Mouse (Mus musculus) megakaryocyte, embryonic 14.5 days (primary cell): ENCODE results near the gene Tmem219. TPM values are rescaled to one million over a fixed set of nuclear protein-coding genes. Genes with fewer than 3 reads are reported as not detected.

ENCODE experiments used
- H3K27me3 ChIP-seq: replicated peaks from 2 replicates; pipeline ENCODE3; 2012; ENCODE audit warnings: inconsistent platforms
- H3K36me3 ChIP-seq: replicated peaks from 2 replicates; pipeline ENCODE3; 2012; ENCODE audit warnings: low read length, inconsistent platforms, mixed read lengths
- H3K4me1 ChIP-seq: 2 replicates; pipeline ENCODE4 v1.6.1; 2012; ENCODE audit warnings: inconsistent platforms
- H3K4me3 ChIP-seq: replicated peaks from 2 replicates; pipeline ENCODE3; 2012; ENCODE audit warnings: moderate library complexity, mild to moderate bottlenecking, inconsistent platforms
- H3K9me3 ChIP-seq: 2 replicates; pipeline ENCODE4 v1.6.1; 2012; ENCODE audit warnings: inconsistent platforms
- FLI1 ChIP-seq: IDR thresholded peaks from 2 replicates; pipeline ENCODE4 v1.6.1; 2012; ENCODE audit warnings: low read length, inconsistent platforms, mixed read lengths
- GATA1 ChIP-seq: IDR thresholded peaks from 3 replicates; pipeline ENCODE4 v1.6.1; 2012; ENCODE audit warnings: mixed read lengths, low read length, inconsistent platforms, borderline replicate concordance
- polyA plus RNA-seq: library from polyadenylated mRNA; stranded (reverse); fragments of >175 nt; gene quantifications from 2 replicates; pipeline ENCODE4 v1.2.3, GENCODE M21; 2012; ENCODE audit warnings: low replicate concordance; ENCODE audit not compliant: insufficient read depth

The Tmem219 gene
- polyA plus RNA-seq = 50.9 TPM in 2 replicates

DNA sequence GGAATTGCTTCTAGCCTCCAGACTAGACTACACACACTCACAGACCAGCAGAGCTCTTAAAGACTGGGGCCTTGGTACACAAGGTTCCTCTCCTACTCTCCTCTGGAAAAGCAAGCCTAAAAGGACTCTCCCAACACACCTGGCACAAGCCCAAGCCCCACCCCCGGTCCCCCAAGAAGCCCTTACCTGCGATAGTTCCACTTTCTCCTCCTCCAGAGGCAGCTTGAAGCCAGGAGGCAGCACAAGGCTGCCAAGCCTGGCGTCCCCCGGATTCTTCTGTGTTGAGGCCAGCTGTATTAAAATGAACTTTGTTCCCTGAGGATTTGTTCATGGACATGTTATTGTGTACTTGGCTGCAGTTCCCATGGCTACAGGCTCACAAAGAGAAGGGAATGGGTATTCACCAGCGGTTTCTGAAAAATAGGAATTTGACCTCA is at the start of gene Tmem219:
Gene Tmem219, minus strand, starts transcription at position 294 of the 437 bp plus-strand sequence.
- TF ChIP-seq FLI1 (no peak), GATA1 (no peak)
- Histone ChIP-seq H3K4me3 (no peak within 1 kb of the TSS), H3K9me3 (no peaks in the 10 kb centered on the region), H3K36me3 (no peaks in the 10 kb centered on the region), H3K4me1 (peaks cover 59% of the 10 kb centered on the region), H3K27me3 (no peaks in the 10 kb centered on the region)

- peaks cover 12% of the 10 kb centered on the region; the same call in 1 of the 2 replicates for H3K4me1 ChIP-seq
- H3K27me3 ChIP-seq = peaks cover 44% of the 10 kb centered on the region
- TF ChIP-seq GATA1 (no peak), FLI1 (no peak)
- H3K4me3 ChIP-seq = no peak overlapping the region
- no peaks in the 10 kb centered on the region for H3K36me3 ChIP-seq
- H3K9me3 ChIP-seq = peaks cover 6% of the 10 kb centered on the region
Observed at GRCm38 (mm10) chr7:126967361-126967760, 44.6 kb upstream of the Tmem219 start.

DNA sequence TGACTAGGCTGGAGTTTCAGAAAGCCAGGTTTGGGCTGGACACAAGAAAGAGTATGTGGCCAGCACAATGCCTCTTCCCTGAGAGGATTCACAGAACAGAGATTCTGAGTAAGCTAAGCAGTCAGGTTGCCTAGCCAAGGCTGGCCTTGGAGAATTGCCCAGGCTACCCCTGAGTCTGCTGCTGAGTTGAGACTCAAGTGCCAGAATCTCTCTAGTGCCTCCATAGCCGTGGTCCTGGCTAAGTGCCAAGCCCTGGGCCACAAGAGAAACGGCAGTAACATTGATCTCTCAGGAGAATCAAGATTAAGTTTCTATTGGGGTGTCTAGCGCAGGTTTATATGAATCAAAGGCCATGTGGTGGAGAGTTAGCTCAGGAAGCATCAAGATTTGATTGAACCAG is 42.9 kb upstream of the Tmem219 start:
- no peak overlapping the region for H3K4me3 ChIP-seq
- peaks cover 8% of the 10 kb centered on the region; the same call in 1 of the 2 replicates for H3K4me1 ChIP-seq
- no peak for TF ChIP-seq GATA1
- TF ChIP-seq FLI1 = no peak
- H3K36me3 ChIP-seq = no peaks in the 10 kb centered on the region
- H3K27me3 ChIP-seq = peaks cover 59% of the 10 kb centered on the region
- H3K9me3 ChIP-seq = peaks cover 6% of the 10 kb centered on the region

DNA sequence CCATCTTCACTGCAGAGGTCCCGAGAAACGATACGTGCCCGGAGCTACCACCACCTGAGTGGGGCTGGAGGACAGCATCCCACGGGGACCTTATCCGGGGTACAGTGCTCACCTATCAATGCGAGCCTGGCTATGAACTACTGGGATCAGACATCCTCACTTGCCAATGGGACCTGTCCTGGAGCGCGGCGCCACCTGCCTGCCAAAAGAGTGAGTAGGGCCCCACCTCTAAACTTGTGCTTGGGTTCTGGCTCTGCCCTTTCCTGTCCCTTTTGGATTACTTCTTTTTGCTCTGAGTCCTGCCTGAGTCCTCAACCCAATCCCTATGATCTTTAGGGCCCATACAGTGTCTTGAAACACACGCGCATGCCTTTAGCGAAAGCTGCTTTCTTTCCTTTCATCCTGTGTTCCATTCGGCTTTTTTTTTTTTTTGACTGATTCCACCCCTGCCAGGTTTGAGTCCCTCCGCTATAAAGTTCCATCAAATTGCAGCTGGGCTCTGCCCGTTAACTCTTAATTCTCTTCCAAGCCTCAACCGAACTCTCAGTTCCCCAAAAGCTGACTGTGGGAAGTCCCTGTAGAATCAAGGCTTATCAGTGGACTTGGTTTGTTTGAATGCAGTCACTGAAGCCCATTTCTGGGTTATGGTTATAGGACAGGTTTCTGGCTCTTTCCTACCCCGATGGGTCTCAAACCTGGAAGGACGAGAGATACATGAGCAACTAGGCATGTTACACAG is 41.0 kb upstream of the Tmem219 start:
- peaks cover 12% of the 10 kb centered on the region; the same call in 1 of the 2 replicates for H3K4me1 ChIP-seq
- TF ChIP-seq FLI1 = no peak
- no peak for TF ChIP-seq GATA1
- no peaks in the 10 kb centered on the region for H3K9me3 ChIP-seq
- peaks cover 59% of the 10 kb centered on the region for H3K27me3 ChIP-seq
- H3K4me3 ChIP-seq = no peak overlapping the region
- no peaks in the 10 kb centered on the region for H3K36me3 ChIP-seq

GRCm38 (mm10) chr7:126961965-126962364 is 39.2 kb upstream of the Tmem219 start:
- TF ChIP-seq GATA1 = no peak
- no peak for TF ChIP-seq FLI1
- H3K4me1 ChIP-seq = peaks cover 12% of the 10 kb centered on the region; the same call in 1 of the 2 replicates
- no peaks in the 10 kb centered on the region for H3K36me3 ChIP-seq
- peaks cover 61% of the 10 kb centered on the region for H3K27me3 ChIP-seq
- no peaks in the 10 kb centered on the region for H3K9me3 ChIP-seq
- H3K4me3 ChIP-seq = no peak overlapping the region

- no peaks in the 10 kb centered on the region for H3K9me3 ChIP-seq
- H3K27me3 ChIP-seq = peaks cover 58% of the 10 kb centered on the region
- H3K36me3 ChIP-seq = no peaks in the 10 kb centered on the region
- peaks cover 12% of the 10 kb centered on the region; the same call in 1 of the 2 replicates for H3K4me1 ChIP-seq
- TF ChIP-seq FLI1 = no peak
- TF ChIP-seq GATA1 = no peak
- no peak overlapping the region for H3K4me3 ChIP-seq
Observed at GRCm38 (mm10) chr7:126961095-126961494, 38.4 kb upstream of the Tmem219 start.

DNA sequence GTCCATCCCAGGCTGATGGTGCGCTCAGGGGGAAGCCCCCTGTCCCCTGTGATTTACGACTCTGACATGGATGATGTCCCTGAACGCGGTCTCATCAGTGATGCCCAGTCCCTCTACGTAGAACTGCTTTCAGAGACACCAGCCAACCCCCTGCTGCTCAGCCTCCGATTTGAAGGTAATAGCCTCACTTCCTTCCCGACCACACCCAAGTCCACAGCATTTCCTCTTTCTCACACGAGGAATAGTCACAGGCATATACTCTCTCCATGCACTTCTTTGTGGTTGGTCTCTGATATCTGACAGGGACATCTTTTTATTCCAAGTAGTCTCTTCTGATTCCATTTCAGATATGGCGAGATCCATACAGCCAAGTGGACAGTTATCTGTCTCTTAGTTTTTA is 37.1 kb upstream of the Tmem219 start:
- H3K4me1 ChIP-seq = peaks cover 12% of the 10 kb centered on the region; the same call in 1 of the 2 replicates

GRCm38 (mm10) chr7:126955125-126955524 is 32.4 kb upstream of the Tmem219 start:
- Histone ChIP-seq H3K36me3 (no peaks in the 10 kb centered on the region), H3K27me3 (peaks cover 65% of the 10 kb centered on the region), H3K4me1 (peaks cover 19% of the 10 kb centered on the region), H3K4me3 (no peak overlapping the region), H3K9me3 (no peaks in the 10 kb centered on the region)
- TF ChIP-seq GATA1 = no peak
- no peak for TF ChIP-seq FLI1

More for the DNA sequence above, 37.1 kb upstream of the Tmem219 start:
- Histone ChIP-seq H3K9me3 (no peaks in the 10 kb centered on the region), H3K4me3 (no peak overlapping the region), H3K27me3 (peaks cover 60% of the 10 kb centered on the region), H3K36me3 (no peaks in the 10 kb centered on the region)
- TF ChIP-seq FLI1 (no peak), GATA1 (no peak)

DNA sequence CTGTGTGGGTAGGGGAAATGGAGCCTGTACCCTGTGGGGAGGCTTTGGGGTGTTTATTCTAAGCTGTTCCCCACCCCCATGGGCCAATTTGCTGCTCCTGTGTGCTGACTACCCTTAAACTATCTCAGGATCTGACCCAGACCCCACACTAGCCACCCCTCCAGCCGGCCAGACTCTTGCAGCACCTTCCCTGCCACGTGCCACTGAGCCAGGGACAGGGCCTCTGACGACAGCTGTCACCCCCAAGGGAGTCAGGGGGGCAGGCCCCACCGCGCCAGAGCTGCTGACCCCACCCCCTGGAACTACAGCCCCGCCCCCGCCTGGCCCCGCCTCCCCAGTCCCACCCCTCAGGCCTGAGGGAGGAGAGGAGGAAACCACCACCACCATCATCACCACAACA is 29.9 kb upstream of the Tmem219 start:
- Histone ChIP-seq H3K9me3 (no peaks in the 10 kb centered on the region), H3K27me3 (peaks cover 76% of the 10 kb centered on the region), H3K4me3 (no peak overlapping the region), H3K36me3 (peaks cover 2% of the 10 kb centered on the region), H3K4me1 (peaks cover 30% of the 10 kb centered on the region)
- TF ChIP-seq GATA1 (no peak), FLI1 (no peak)

DNA sequence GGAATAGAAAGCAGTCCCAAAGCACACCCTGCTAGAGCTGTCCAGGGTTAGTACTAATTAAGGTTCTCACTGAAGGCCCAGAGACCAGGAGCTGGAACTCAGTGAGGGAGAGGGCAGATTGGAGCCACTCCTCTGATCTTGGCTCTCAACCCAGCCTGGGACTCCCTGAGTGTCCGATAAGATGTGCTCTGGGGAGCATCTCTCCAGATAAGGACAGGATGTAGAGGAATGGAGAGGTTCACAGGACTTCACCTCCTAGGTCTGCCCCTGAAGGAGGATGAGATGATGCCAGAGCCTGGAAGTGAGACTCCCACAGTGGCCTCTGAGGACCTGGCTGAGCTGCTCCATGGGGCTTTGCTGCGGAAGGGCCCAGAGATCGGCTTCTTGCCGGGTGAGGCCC is 29.0 kb upstream of the Tmem219 start:
- Histone ChIP-seq H3K4me3 (no peak overlapping the region), H3K9me3 (no peaks in the 10 kb centered on the region), H3K4me1 (peaks cover 30% of the 10 kb centered on the region), H3K27me3 (peaks cover 70% of the 10 kb centered on the region), H3K36me3 (peaks cover 11% of the 10 kb centered on the region)
- TF ChIP-seq FLI1 (no peak), GATA1 (no peak)
